8 mouse cellular contexts compared by ENCODE assay signal in the genomic region with DNA sequence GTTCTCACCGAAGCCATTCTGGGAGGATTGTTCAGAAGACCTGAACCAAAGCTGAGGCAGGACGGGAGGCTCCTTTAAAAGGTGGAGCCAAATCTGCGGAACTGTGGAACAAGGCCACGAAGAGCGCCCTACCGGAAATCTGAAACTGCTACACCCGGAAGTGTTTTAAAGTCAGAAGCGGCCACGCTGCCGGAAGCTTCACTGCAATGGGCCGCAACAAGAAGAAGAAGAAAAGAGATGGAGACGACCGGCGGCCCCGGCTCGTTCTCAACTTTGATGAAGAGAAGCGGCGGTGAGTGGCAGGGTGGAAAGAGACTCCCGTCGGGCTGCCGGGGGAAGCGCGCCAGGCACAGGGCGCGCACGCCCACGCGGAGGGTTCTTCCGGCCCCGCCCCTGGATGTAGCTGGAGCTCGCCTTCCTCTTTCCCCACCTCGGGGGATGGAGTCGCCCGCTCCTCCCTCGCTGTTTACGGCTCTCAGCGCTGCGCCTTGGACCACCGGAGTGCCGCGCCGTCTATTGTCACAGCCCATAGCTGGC. TPM values are rescaled to one million over a fixed set of nuclear protein-coding genes. Genes with fewer than 3 reads are reported as not detected.
DNase-seq lines count a peak whose midpoint lies in the region; ATAC-seq and TF ChIP-seq lines count a peak whose summit lies in the region.

A gene (plus strand): TSS at position 150 of the 537 bp plus-strand sequence.

- no peaks in the 10 kb centered on the region for H3K9me3 ChIP-seq in embryonic facial prominence, embryonic 15.5 days (replicated peaks)
- H3K9me3 ChIP-seq in kidney, embryonic 14.5 days (ENCODE audit: control insufficient read depth, low read length), result no peaks in the 10 kb centered on the region

- peaks cover 39% of the 10 kb centered on the region for H3K36me3 ChIP-seq in embryonic facial prominence, embryonic 15.5 days
- H3K36me3 ChIP-seq in kidney, embryonic 14.5 days (ENCODE audit: control insufficient read depth, insufficient read depth, low read length), result peaks cover 25% of the 10 kb centered on the region

- H3K27ac ChIP-seq in bone marrow, adult 2 months (ENCODE audit: control insufficient read depth, insufficient read depth, low read depth, low read length, poor library complexity), result peak within 1 kb of the TSS; percentile 73
- H3K27ac ChIP-seq in embryonic facial prominence, embryonic 15.5 days (replicated peaks), result peak within 1 kb of the TSS; percentile 95
- peak within 1 kb of the TSS; percentile 71 for H3K27ac ChIP-seq in kidney, embryonic 14.5 days (ENCODE audit: low read depth, low read length)

- H3K9ac ChIP-seq in embryonic facial prominence, embryonic 15.5 days, result peak within 1 kb of the TSS; percentile 78
- H3K9ac ChIP-seq in kidney, embryonic 14.5 days (ENCODE audit: low read depth, low read length), result peak within 1 kb of the TSS; percentile 72

- no peak for TF ChIP-seq CTCF in bone marrow, adult 2 months (IDR thresholded peaks at IDR 0.05; ENCODE audit: control insufficient read depth, insufficient read depth, low read length)

- H3K27me3 ChIP-seq in embryonic facial prominence, embryonic 15.5 days, result no peaks in the 10 kb centered on the region
- no peaks in the 10 kb centered on the region for H3K27me3 ChIP-seq in kidney, embryonic 14.5 days (ENCODE audit: control insufficient read depth, insufficient read depth, low read length)

- TF ChIP-seq POLR2A in bone marrow, adult 2 months (IDR thresholded peaks at IDR 0.05; ENCODE audit: borderline replicate concordance, control insufficient read depth, low read depth, low read length), result peak; percentile 79; the same call in 1 of the 2 replicates

- DNase-seq in A20 (ENCODE audit: low read depth, low spot score) (peak; percentile 96), liver (peak; percentile 85)
- peak; percentile 71 to 86 for DNase-seq in heart, adult 9 months (ENCODE audit: low spot score in 2 of 2)
- DNase-seq in spleen, postnatal 4 days (ENCODE audit: low spot score in 2 of 2), result peak; percentile 81 to 89

- peaks cover 1% of the 10 kb centered on the region; the same call in 1 of the 2 replicates for H3K4me1 ChIP-seq in bone marrow, adult 2 months (ENCODE audit: control insufficient read depth, insufficient read depth, low read length)
- peaks cover 24% of the 10 kb centered on the region for H3K4me1 ChIP-seq in embryonic facial prominence, embryonic 15.5 days
- H3K4me1 ChIP-seq in kidney, embryonic 14.5 days (ENCODE audit: control insufficient read depth, insufficient read depth, low read length), result peaks cover 8% of the 10 kb centered on the region

- under 1% methylated on average over 42 of the region's 42 CpGs for WGBS in bone marrow, adult 2 months
- under 1% methylated on average over 42 of the region's 42 CpGs for WGBS in embryonic facial prominence, embryonic 15.5 days
- under 1% methylated on average over 42 of the region's 42 CpGs for WGBS in kidney, embryonic 14.5 days

- peak within 1 kb of the TSS; percentile 66 for H3K4me2 ChIP-seq in embryonic facial prominence, embryonic 15.5 days (replicated peaks)
- peak within 1 kb of the TSS; percentile 58 for H3K4me2 ChIP-seq in kidney, embryonic 14.5 days (replicated peaks; ENCODE audit: low read depth, low read length)

- H3K4me3 ChIP-seq in bone marrow, adult 2 months (replicated peaks; ENCODE audit: control insufficient read depth, low read depth, low read length), result peak within 1 kb of the TSS; percentile 98
- peak within 1 kb of the TSS; percentile 78 for H3K4me3 ChIP-seq in embryonic facial prominence, embryonic 15.5 days (replicated peaks)
- peak within 1 kb of the TSS; percentile 59 for H3K4me3 ChIP-seq in kidney, embryonic 14.5 days (ENCODE audit: low read length)

- ATAC-seq in embryonic facial prominence, embryonic 15.5 days (ENCODE audit: insufficient number of reproducible peaks, low FRiP score, low TSS enrichment, low read depth), result peak; percentile 83
- ATAC-seq in kidney, embryonic 14.5 days (ENCODE audit: low FRiP score, low TSS enrichment), result peak; percentile 85
- peak; percentile 86 for ATAC-seq in monocyte, adult 5-6 weeks (replicated peaks; ENCODE audit: insufficient number of reproducible peaks, low FRiP score, low TSS enrichment, poor library complexity, severe bottlenecking)

RNA-seq across cellular contexts. Expression of the gene that starts here (rescaled TPM):
- polyA plus RNA-seq in bone marrow, adult 2 months (2011; ENCODE audit: insufficient read depth, insufficient read length, low replicate concordance, missing spikeins), result 14.6 and 30.5 TPM in 2 replicates
- 52.7 and 53.7 TPM in 2 replicates for polyA plus RNA-seq in embryonic facial prominence, embryonic 15.5 days (2015; fragmentation: Nextera tagmentation; extraction: Ambion mirVana)
- polyA plus RNA-seq in kidney, embryonic 14.5 days (2014; fragmentation: Nextera tagmentation; extraction: Ambion mirVana), result 55.8 and 64.6 TPM in 2 replicates
- 8.3 to 18.0 TPM (median 11.6 TPM) in 3 replicates for total RNA-seq in monocyte, adult 5-6 weeks (2017)

Comparison
In these comparisons a context has a peak if more than half of its experiments do, and no peak if none do; other contexts are left out.
1. Peak in every context shown above with its lines: DNase-seq, ATAC-seq, H3K4me3 ChIP-seq and H3K27ac ChIP-seq.